Mouse (Mus musculus) embryonic facial prominence, embryonic 11.5 days (tissue): ENCODE data around the gene Pcyt2. TPM values are rescaled to one million over a fixed set of nuclear protein-coding genes. Genes with fewer than 3 reads are reported as not detected.
"Not testable (repeated sequence)": the region's sequence is repeated elsewhere in the genome, so short reads cannot be mapped to it uniquely, and the experiment has no call there.

ENCODE experiments used
- ATAC-seq: fragments of 200-750 bp; cut with Nextera tagmentation; replicated peaks from 2 replicates; pipeline ENCODE4 v1.8.0; 2017; ENCODE audit warnings: low read depth; ENCODE audit not compliant: insufficient number of reproducible peaks, low FRiP score, low TSS enrichment
- DNase-seq: peaks from one replicate; pipeline ENCODE4 v3.0.0-alpha.2; 2015; ENCODE audit warnings: low spot score
- H3K27ac ChIP-seq: fragments of 300-500 bp; sonication (generic); replicated peaks from 2 replicates; pipeline ENCODE4 v1.5.1; 2014; ENCODE audit warnings: mild to moderate bottlenecking, low read depth, low read length, control low read depth
- H3K27me3 ChIP-seq: fragments of 300-500 bp; sonication (generic); 2 replicates; pipeline ENCODE4 v1.6.1; 2014; ENCODE audit warnings: mild to moderate bottlenecking, low read length, moderate library complexity, mixed read lengths; ENCODE audit not compliant: control insufficient read depth, insufficient read depth
- H3K36me3 ChIP-seq: fragments of 300-500 bp; sonication (generic); replicated peaks from 2 replicates; pipeline ENCODE4 v1.6.1; 2014; ENCODE audit warnings: low read depth, mild to moderate bottlenecking, low read length, moderate library complexity, mixed read lengths; ENCODE audit not compliant: control insufficient read depth, insufficient read depth
- H3K4me1 ChIP-seq: fragments of 300-500 bp; sonication (generic); 2 replicates; pipeline ENCODE4 v1.6.1; 2014; ENCODE audit warnings: low read length, mixed read lengths; ENCODE audit not compliant: control insufficient read depth, insufficient read depth
- H3K4me2 ChIP-seq: fragments of 300-500 bp; sonication (generic); 2 replicates; pipeline ENCODE4 v1.6.1; 2014; ENCODE audit warnings: low read depth, mild to moderate bottlenecking, control low read depth, low read length, moderate library complexity
- H3K4me3 ChIP-seq: fragments of 300-500 bp; sonication (generic); 2 replicates; pipeline ENCODE4 v1.5.1; 2014; ENCODE audit warnings: low read depth, low read length, control low read depth
- H3K9ac ChIP-seq: fragments of 300-500 bp; sonication (generic); replicated peaks from 2 replicates; pipeline ENCODE4 v1.6.1; 2014; ENCODE audit warnings: mild to moderate bottlenecking, control low read depth, low read length
- H3K9me3 ChIP-seq: fragments of 300-500 bp; sonication (generic); replicated peaks from 2 replicates; pipeline ENCODE4 v1.6.1; 2016; ENCODE audit warnings: mild to moderate bottlenecking, low read length, inconsistent platforms, mixed read lengths; ENCODE audit not compliant: control insufficient read depth
- WGBS: fragments of 180-500 bp; shearing (Covaris S2); extraction: QIAGEN DNeasy Blood & Tissue Kit; methylation state at CpG from one replicate; pipeline ENCODE4 v1.1.7; 2014; 5-methylcytosine and 5-hydroxymethylcytosine counted together
- polyA plus RNA-seq: library from polyadenylated mRNA; unstranded; fragments of >200 nt; fragmentation: Nextera tagmentation; extraction: Ambion mirVana; gene quantifications from 2 replicates; pipeline ENCODE4 v1.2.1, GENCODE M21; 2014

Gene Pcyt2
- polyA plus RNA-seq, 1 experiment from 2014 or later, result 75.3 TPM

DNA sequence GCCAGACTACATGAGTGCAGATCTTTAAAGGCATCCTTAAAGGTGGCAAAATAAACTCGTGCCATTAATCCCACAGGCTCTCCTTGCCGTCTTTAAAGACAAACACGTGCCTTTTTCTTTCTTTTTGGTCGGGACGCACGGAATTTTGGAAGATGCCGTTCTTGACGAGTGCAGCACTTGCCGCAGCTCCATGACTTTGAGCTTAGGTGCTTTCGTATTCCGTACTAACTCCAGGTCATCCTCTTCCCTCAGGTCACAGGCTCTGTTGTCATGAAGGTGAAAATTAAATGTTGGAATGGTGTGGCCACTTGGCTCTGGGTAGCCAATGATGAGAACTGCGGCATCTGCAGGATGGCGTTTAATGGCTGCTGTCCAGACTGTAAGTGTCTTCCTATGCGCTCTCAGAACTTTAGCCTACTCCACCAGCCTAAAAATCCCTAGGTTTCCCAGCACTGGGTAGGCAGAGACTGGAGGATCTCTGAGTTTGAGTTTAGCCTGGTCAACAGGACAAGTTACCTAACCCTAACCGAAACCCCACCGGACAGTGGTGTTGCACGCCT lies 18.7 kb downstream of the Pcyt2 start:
- peak overlapping the region; percentile 94 for H3K4me2 ChIP-seq
- no peaks in the 10 kb centered on the region for H3K27me3 ChIP-seq
- H3K9me3 ChIP-seq, result no peaks in the 10 kb centered on the region
- H3K4me3 ChIP-seq, result peak overlapping the region; percentile 99
- H3K4me1 ChIP-seq, result peaks cover 2% of the 10 kb centered on the region
- 50% methylated on average over 17 of the region's 17 CpGs for WGBS
- peak overlapping the region; percentile 38; the same call in 1 of the 2 replicates for H3K27ac ChIP-seq
- ATAC-seq (no peak), DNase-seq (no peak)
- peaks cover 6% of the 10 kb centered on the region for H3K36me3 ChIP-seq
- peak overlapping the region; percentile 61 for H3K9ac ChIP-seq

DNA sequence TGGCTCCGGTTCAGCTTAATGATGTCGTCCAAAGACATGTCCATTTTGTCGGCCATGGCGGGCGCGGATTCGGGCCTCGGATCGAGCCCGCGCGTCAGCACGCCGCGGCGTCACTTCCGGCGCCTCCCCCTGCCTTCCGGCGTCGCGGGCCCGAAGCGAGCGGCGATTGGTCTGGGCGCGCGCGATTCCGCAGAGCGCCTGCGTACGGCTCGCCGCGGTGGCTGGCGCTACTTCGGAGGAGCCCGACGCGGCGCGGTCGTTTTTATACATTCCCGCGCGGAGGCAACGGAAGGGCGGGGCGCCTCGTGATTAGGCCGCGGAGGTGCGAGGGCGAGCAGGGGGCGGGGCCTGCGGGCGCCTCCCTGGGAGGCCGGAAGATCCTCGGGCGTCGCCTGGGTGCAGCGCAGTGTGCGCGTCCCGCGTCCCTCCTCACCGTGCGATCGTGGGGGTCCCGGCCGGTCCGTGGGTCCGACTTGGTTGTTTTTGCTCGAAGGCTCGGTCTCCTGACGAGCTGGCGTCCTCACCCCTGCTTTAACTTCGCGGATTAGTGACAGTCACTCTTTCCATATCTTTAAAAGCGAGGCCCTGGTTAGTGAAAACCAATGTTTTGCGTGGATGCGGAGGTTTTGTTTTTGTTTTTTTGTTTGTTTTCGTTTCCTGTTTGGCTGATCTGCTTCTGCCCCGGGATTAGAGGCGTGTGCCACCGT lies 19.3 kb downstream of the Pcyt2 start, which contains the start of the genes Alyref and Anapc11:
Gene Alyref (minus strand): TSS at position 83 of the 707 bp plus-strand sequence.
Gene Anapc11 (plus strand): TSS at position 139 of the 707 bp plus-strand sequence.
- Histone ChIP-seq H3K9ac (peak within 1 kb of the TSS; percentile 99), H3K9me3 (no peaks in the 10 kb centered on the region), H3K27me3 (no peaks in the 10 kb centered on the region), H3K4me1 (peaks cover 2% of the 10 kb centered on the region), H3K27ac (peak within 1 kb of the TSS; percentile 87), H3K4me3 (peak within 1 kb of the TSS; percentile 99), H3K36me3 (peaks cover 6% of the 10 kb centered on the region), H3K4me2 (peak within 1 kb of the TSS; percentile 94)
- DNase-seq, result peak; percentile 98
- ATAC-seq, result peak; percentile 95
- under 1% methylated on average over 83 of the region's 88 CpGs for WGBS

GRCm38 (mm10) chr11:120597240-120598235 lies 20.2 kb downstream of the Pcyt2 start:
- no peak for DNase-seq
- Histone ChIP-seq H3K27ac (peak overlapping the region; percentile 87), H3K4me3 (peak overlapping the region; percentile 99), H3K9ac (peak overlapping the region; percentile 99), H3K4me1 (peaks cover 2% of the 10 kb centered on the region), H3K27me3 (no peaks in the 10 kb centered on the region), H3K9me3 (no peaks in the 10 kb centered on the region), H3K36me3 (peaks cover 6% of the 10 kb centered on the region), H3K4me2 (peak overlapping the region; percentile 94)
- ATAC-seq, result peak; percentile 61
- 6% methylated on average over 69 of the region's 99 CpGs for whole genome bisulfite sequencing

DNA sequence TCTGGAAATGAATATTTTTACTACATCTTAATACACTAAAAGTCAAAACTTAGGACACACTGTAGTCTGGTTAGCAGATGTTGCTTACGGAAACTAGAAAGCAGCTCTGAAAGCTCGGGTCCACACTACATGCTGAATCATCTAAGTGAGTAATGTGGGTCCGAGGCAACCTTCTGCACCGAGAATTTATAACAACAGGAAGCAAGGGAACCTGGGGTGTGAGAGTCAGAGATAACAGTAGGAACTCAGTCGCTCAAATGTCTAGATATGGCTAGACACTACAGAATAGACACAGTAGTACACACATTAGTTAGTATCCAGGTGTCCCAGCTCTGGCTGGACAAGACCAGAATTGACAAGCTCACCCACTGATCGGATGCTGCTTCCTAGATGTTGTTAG lies 29.2 kb downstream of the Pcyt2 start:
- H3K4me1 ChIP-seq, result no peaks in the 10 kb centered on the region
- DNase-seq (no peak), ATAC-seq (no peak)
- H3K27ac ChIP-seq, result no peak overlapping the region
- H3K4me3 ChIP-seq, result no peak overlapping the region
- no peaks in the 10 kb centered on the region for H3K27me3 ChIP-seq
- WGBS, result 95% methylated on average over 6 of the region's 6 CpGs
- peaks cover 14% of the 10 kb centered on the region for H3K36me3 ChIP-seq
- H3K4me2 ChIP-seq, result no peak overlapping the region
- no peak overlapping the region for H3K9ac ChIP-seq
- H3K9me3 ChIP-seq, result peaks cover 3% of the 10 kb centered on the region

DNA sequence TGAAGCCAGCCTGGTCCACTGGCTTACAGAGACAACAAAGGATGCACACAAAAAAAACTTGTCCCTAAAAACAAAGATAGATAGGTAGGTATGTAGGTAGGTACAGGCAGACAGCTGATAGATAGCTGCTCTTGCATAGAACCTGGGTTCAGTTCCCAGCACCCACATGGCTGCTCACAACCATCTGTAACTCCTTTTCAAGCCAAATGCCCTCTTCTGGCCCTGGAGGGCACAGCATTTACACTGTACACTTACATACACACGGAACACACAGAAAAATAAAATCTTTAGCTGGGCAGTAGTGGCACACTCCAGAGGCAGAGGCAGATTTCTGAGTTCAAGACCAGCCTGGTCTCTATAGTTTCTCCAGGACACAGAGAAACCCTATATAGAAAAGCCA lies 33.8 kb downstream of the Pcyt2 start:
- DNase-seq (no peak), ATAC-seq (no peak)
- no peak overlapping the region for H3K4me3 ChIP-seq
- H3K4me1 ChIP-seq, result peaks cover 13% of the 10 kb centered on the region
- peaks cover 14% of the 10 kb centered on the region for H3K36me3 ChIP-seq
- peaks cover 3% of the 10 kb centered on the region for H3K9me3 ChIP-seq
- WGBS, result 93% methylated on average over 1 of the region's 1 CpGs
- H3K4me2 ChIP-seq, result no peak overlapping the region
- H3K27me3 ChIP-seq, result no peaks in the 10 kb centered on the region
- no peak overlapping the region for H3K9ac ChIP-seq
- H3K27ac ChIP-seq, result no peak overlapping the region

DNA sequence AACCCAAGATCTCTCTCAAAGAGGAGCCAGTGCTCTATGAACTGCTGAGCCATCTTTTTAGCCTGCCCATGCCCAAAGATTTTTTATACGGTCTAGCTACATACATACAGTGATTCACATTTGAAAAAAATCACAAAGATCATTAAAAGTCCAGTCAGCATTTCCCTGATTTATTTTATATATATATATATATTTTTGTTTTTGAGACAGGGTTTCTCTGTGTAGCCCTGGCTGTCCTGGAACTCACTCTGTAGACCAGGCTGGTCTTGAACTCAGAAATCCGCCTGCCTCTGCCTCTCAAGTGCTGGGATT lies 34.8 kb downstream of the Pcyt2 start:
- H3K4me2 ChIP-seq, ATAC-seq, H3K27ac ChIP-seq, H3K27me3 ChIP-seq, H3K4me3 ChIP-seq, DNase-seq, H3K9ac ChIP-seq, H3K9me3 ChIP-seq: not testable (repeated sequence)
- Histone ChIP-seq H3K4me1 (peaks cover 14% of the 10 kb centered on the region), H3K36me3 (peaks cover 15% of the 10 kb centered on the region)
- 96% methylated on average over 2 of the region's 2 CpGs for WGBS

GRCm38 (mm10) chr11:120582268-120582981 lies 35.3 kb downstream of the Pcyt2 start:
- WGBS, result 82% methylated on average over 8 of the region's 8 CpGs
- ATAC-seq, result no peak

More at GRCm38 (mm10) chr11:120582268-120582981, 35.3 kb downstream of the Pcyt2 start:
- Histone ChIP-seq H3K4me1 (peaks cover 14% of the 10 kb centered on the region), H3K4me2 (peak overlapping the region; percentile 90), H3K9me3 (peaks cover 3% of the 10 kb centered on the region), H3K27me3 (no peaks in the 10 kb centered on the region), H3K9ac (peak overlapping the region; percentile 95), H3K27ac (peak overlapping the region; percentile 89), H3K4me3 (peak overlapping the region; percentile 94; the same call in 1 of the 2 replicates), H3K36me3 (peaks cover 17% of the 10 kb centered on the region)
- peak; percentile 38 for DNase-seq
